Mouse (Mus musculus) myocyte (in vitro differentiated cells): ENCODE measurements around the gene C1qtnf6.

Experiments
- CEBPB ChIP-seq: IDR thresholded peaks from 2 replicates; pipeline ENCODE4 v1.6.1; 2011; ENCODE audit warnings: mild to moderate bottlenecking, moderate library complexity; ENCODE audit not compliant: poor library complexity, insufficient read depth, severe bottlenecking
- E2F4 ChIP-seq: IDR thresholded peaks from one replicate; pipeline ENCODE4 v1.6.1; 2011; ENCODE audit warnings: mild to moderate bottlenecking, control low read depth, moderate library complexity; ENCODE audit not compliant: insufficient read depth
- MYOD1 ChIP-seq, 3 experiments: IDR thresholded peaks; one replicate each; pipeline ENCODE4 v1.6.1; 2011; ENCODE audit warnings: control low read depth in 2 of 3, low read depth in 2 of 3, mild to moderate bottlenecking in 2 of 3, moderate library complexity in 1 of 3; ENCODE audit not compliant: insufficient read length in 2 of 3, control insufficient read depth in 1 of 3
- POLR2A ChIP-seq: IDR thresholded peaks from one replicate; pipeline ENCODE4 v1.6.1; 2011; ENCODE audit warnings: low read depth, mild to moderate bottlenecking, control low read depth, moderate library complexity; ENCODE audit not compliant: insufficient read length
- USF1 ChIP-seq: IDR thresholded peaks from one replicate; pipeline ENCODE4 v1.6.1; 2011; ENCODE audit warnings: low read depth, mild to moderate bottlenecking, control low read depth, moderate library complexity

- TF ChIP-seq POLR2A = no peak
- no peak for TF ChIP-seq USF1
- no peak for TF ChIP-seq MYOD1 (IDR thresholded peaks at IDR 0.05; ENCODE audit: control insufficient read depth in 1 of 3, insufficient read length in 2 of 3, low read depth in 2 of 3)
- TF ChIP-seq E2F4 = no peak
- TF ChIP-seq CEBPB = no peak
These were observed 9.3 kb downstream of the C1qtnf6 start for GRCm38 (mm10) chr15:78521892-78522291.
